Mouse (Mus musculus): ENCODE data around the gene Gng8.

Gng8 gene

GRCm38 (mm10) chr7:16891641-16892351, at the start of gene Gng8:
Gene Gng8 (plus strand): TSS chr7:16891786.
- DNase-seq, result peak; percentile 83 to 86

GRCm38 (mm10) chr7:16842645-16843063, 48.9 kb upstream of the Gng8 start, which contains the start of gene Prkd2:
Gene Prkd2 (plus strand): TSS chr7:16842902.
- peak; percentile 87 for DNase-seq

- no peak for DNase-seq
Measured at GRCm38 (mm10) chr7:16843441-16844171, 48.0 kb upstream of the Gng8 start.

GRCm38 (mm10) chr7:16844696-16845071, 46.9 kb upstream of the Gng8 start:
- no peak for DNase-seq

GRCm38 (mm10) chr7:16845072-16845819, 46.3 kb upstream of the Gng8 start:
- no peak for DNase-seq

- no peak for DNase-seq
Measured at GRCm38 (mm10) chr7:16845820-16846167, 45.8 kb upstream of the Gng8 start.

- DNase-seq, result no peak
Measured at GRCm38 (mm10) chr7:16846775-16847174, 44.8 kb upstream of the Gng8 start.

GRCm38 (mm10) chr7:16847507-16847906, 44.1 kb upstream of the Gng8 start:
- no peak for DNase-seq

GRCm38 (mm10) chr7:16848579-16848978, 43.0 kb upstream of the Gng8 start:
- peak; percentile 83 to 85 for DNase-seq

- no peak for DNase-seq
Measured at GRCm38 (mm10) chr7:16851636-16852035, 40.0 kb upstream of the Gng8 start.

GRCm38 (mm10) chr7:16853302-16853831, 38.2 kb upstream of the Gng8 start:
- no peak for DNase-seq

- DNase-seq, result peak; percentile 51 to 66
Measured at GRCm38 (mm10) chr7:16858336-16858735, 33.2 kb upstream of the Gng8 start.

GRCm38 (mm10) chr7:16859902-16860651, 31.5 kb upstream of the Gng8 start:
- DNase-seq, result peak; percentile 64 to 76

- DNase-seq, result no peak
Measured at GRCm38 (mm10) chr7:16867488-16867887, 24.1 kb upstream of the Gng8 start.

- peak; percentile 86 to 88 for DNase-seq
Measured at GRCm38 (mm10) chr7:16869497-16869896, 22.1 kb upstream of the Gng8 start.

GRCm38 (mm10) chr7:16871600-16871999, 20.0 kb upstream of the Gng8 start:
- DNase-seq, result no peak

GRCm38 (mm10) chr7:16872478-16872877, 19.1 kb upstream of the Gng8 start:
- no peak for DNase-seq

- no peak for DNase-seq
Measured at GRCm38 (mm10) chr7:16873392-16873791, 18.2 kb upstream of the Gng8 start.

GRCm38 (mm10) chr7:16874190-16874589, 17.4 kb upstream of the Gng8 start:
- peak; percentile 77 to 84 for DNase-seq

GRCm38 (mm10) chr7:16874756-16875309, 16.8 kb upstream of the Gng8 start:
- DNase-seq, result peak; percentile 99

- DNase-seq, result no peak
Measured at GRCm38 (mm10) chr7:16875310-16875325, 16.5 kb upstream of the Gng8 start, which contains the start of gene Dact3. Gene Dact3 (plus strand): TSS chr7:16875317.

GRCm38 (mm10) chr7:16875326-16875725, 16.3 kb upstream of the Gng8 start:
- DNase-seq, result no peak

GRCm38 (mm10) chr7:16876006-16876405, 15.6 kb upstream of the Gng8 start:
- DNase-seq, result no peak
